Mouse (Mus musculus) heart, embryonic 16.5 days (tissue): ENCODE data around the gene Manba. TPM values are rescaled to one million over a fixed set of nuclear protein-coding genes. Genes with fewer than 3 reads are reported as not detected.
"Not testable (repeated sequence)": the region's sequence is repeated elsewhere in the genome, so short reads cannot be mapped to it uniquely, and the experiment has no call there.

Experiments
- ATAC-seq: fragments of 200-750 bp; cut with Nextera tagmentation; replicated peaks from 2 replicates; pipeline ENCODE4 v1.8.0; 2017; ENCODE audit warnings: moderate number of reproducible peaks; ENCODE audit not compliant: insufficient read depth, low FRiP score; ENCODE audit errors: extremely low read depth
- H3K27ac ChIP-seq: fragments of 300-500 bp; sonication (generic); 2 replicates; pipeline ENCODE4 v1.5.1; 2014; ENCODE audit warnings: mild to moderate bottlenecking, low read length, control low read depth, moderate library complexity
- H3K27me3 ChIP-seq: fragments of 300-500 bp; sonication (generic); 2 replicates; pipeline ENCODE4 v1.6.1; 2014; ENCODE audit warnings: low read length, mixed read lengths; ENCODE audit not compliant: control insufficient read depth, insufficient read depth
- H3K36me3 ChIP-seq: fragments of 300-500 bp; sonication (generic); 2 replicates; pipeline ENCODE4 v1.6.1; 2014; ENCODE audit not compliant: control insufficient read depth, insufficient read depth
- H3K4me1 ChIP-seq: fragments of 300-500 bp; sonication (generic); 2 replicates; pipeline ENCODE4 v1.6.1; 2014; ENCODE audit warnings: low read length, mixed read lengths; ENCODE audit not compliant: control insufficient read depth, insufficient read depth
- H3K4me2 ChIP-seq: fragments of 300-500 bp; sonication (generic); 2 replicates; pipeline ENCODE4 v1.6.1; 2014; ENCODE audit warnings: low read depth, mild to moderate bottlenecking, control low read depth, low read length
- H3K4me3 ChIP-seq: fragments of 300-500 bp; sonication (generic); 2 replicates; pipeline ENCODE4 v1.5.1; 2014; ENCODE audit warnings: mild to moderate bottlenecking, control low read depth, low read length
- H3K9ac ChIP-seq: fragments of 300-500 bp; sonication (generic); 2 replicates; pipeline ENCODE4 v1.6.1; 2014; ENCODE audit warnings: low read length, control low read depth
- H3K9me3 ChIP-seq: fragments of 300-500 bp; sonication (generic); replicated peaks from 2 replicates; pipeline ENCODE4 v1.6.1; 2016; ENCODE audit warnings: low read length; ENCODE audit not compliant: control insufficient read depth
- WGBS: fragments of 180-500 bp; shearing (Covaris S2); extraction: QIAGEN DNeasy Blood & Tissue Kit; methylation state at CpG from one replicate; pipeline ENCODE4 v1.1.7; 2014; 5-methylcytosine and 5-hydroxymethylcytosine counted together
- polyA plus RNA-seq: library from polyadenylated mRNA; unstranded; fragments of >200 nt; fragmentation: Nextera tagmentation; extraction: Ambion mirVana; gene quantifications from 2 replicates; pipeline ENCODE4 v1.2.1, GENCODE M21; 2015

The Manba gene
- polyA plus RNA-seq, 1 experiment from 2014 or later, result 37.0 TPM

DNA sequence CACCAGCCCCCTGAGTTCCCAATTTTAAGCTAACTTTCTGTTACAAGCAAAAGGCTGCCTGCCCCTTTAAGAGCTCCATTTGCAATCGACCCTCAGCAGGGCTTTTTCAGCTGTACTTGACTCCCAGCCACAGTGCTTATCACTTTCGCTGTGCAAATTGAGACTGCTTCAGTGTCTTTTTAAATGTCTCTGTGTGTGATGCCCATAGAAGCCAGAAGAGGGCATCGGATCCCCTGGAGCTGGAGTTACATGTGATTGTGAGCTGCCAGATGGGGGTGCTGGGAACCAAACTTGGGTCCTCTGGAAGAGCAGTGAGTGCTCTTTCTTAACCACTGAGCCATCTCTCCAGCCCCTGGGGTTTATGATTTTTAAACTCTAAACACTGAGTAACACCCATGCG is 12.5 kb downstream of the Manba start:
- not testable (repeated sequence) for H3K9ac ChIP-seq, H3K36me3 ChIP-seq, ATAC-seq, H3K27ac ChIP-seq, H3K27me3 ChIP-seq, H3K4me2 ChIP-seq, H3K9me3 ChIP-seq, H3K4me3 ChIP-seq
- peaks cover 10% of the 10 kb centered on the region for H3K4me1 ChIP-seq
- 91% methylated on average over 4 of the region's 4 CpGs for WGBS

DNA sequence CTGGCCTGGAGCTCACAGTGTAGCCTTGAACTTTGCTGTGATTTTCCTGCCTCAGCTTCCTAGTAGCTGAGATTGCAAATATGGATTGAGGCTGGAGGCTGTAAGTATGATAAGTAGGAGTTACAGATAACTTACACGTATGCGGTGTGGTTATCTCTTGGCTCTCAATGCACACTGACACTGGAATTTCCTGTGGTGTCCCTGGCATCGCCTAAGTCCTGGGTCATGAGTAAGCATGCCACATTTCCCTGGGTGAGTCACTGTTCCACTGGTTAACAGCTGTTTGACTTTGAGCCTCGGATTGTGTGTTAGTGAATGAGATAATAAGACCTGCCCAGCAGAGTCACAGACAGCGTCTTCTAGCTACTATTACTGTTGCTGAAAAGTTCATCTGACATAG is 13.5 kb downstream of the Manba start:
- no peak overlapping the region for H3K27ac ChIP-seq
- no peaks in the 10 kb centered on the region for H3K27me3 ChIP-seq
- H3K9me3 ChIP-seq, result 0 out of 2 replicates have a peak, but pooled peaks cover 3% of the 10 kb centered on the region
- WGBS, result 30% methylated on average over 5 of the region's 5 CpGs
- no peak for ATAC-seq
- H3K36me3 ChIP-seq, result peaks cover 3% of the 10 kb centered on the region; the same call in 1 of the 2 replicates
- H3K9ac ChIP-seq, result no peak overlapping the region
- no peak overlapping the region for H3K4me2 ChIP-seq
- H3K4me1 ChIP-seq, result peaks cover 16% of the 10 kb centered on the region
- no peak overlapping the region for H3K4me3 ChIP-seq

DNA sequence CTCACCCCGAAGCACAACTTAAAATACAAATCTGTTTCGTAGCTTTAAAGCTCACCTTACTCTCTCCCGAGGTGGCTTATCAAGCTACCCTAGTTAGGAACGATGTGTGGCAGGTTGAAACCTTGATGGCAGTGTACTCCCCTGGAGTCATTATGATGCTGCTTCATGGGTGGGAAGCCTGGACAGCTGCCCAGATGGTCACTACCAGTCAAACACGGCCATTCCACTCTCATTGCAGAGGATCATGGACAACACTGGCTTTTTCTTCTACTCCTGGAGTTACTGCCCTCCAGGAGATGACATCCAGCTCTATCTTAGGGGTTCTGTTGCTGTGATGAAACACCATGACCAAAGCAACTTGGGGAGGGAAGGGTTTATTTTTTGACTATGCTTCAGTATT is 17.7 kb downstream of the Manba start:
- Histone ChIP-seq H3K4me2 (peak overlapping the region; percentile 36), H3K9me3 (0 out of 2 replicates have a peak, but pooled peaks cover under 1% of the 10 kb centered on the region), H3K4me1 (peaks cover 16% of the 10 kb centered on the region), H3K36me3 (peaks cover under 1% of the 10 kb centered on the region; the same call in 1 of the 2 replicates), H3K27ac (peak overlapping the region; percentile 73), H3K4me3 (no peak overlapping the region), H3K27me3 (no peaks in the 10 kb centered on the region), H3K9ac (no peak overlapping the region)
- 0 out of 2 replicates have a peak, but pooled peaks have one; percentile 10 for ATAC-seq
- 52% methylated on average over 5 of the region's 5 CpGs for WGBS

DNA sequence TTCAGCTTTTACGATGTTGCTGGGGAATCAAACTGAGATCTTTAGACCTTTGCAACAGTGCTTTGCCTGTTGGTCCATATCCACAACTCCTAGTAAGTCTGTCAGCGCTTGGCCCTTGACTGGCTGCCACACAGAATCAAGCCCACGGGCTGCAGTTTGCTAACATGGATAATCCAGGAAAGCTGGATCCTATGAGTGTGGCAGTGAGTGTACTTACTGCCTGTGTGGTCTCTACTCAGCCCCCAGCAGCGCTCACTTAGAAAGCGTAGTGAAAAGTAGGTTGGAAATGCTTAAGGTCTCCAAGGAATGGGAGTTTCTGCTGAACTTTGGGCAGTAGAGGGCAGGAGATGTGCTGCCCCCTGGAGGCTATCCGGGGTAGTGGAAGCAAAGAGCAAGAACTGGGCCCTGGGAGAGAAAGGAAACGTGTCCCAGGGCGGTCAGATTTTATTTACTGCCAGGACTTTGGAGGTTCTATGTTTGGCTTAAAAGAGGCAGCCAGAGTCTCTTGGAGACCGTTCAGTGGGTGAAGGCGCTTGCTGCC is 20.0 kb downstream of the Manba start:
- no peak overlapping the region for H3K4me3 ChIP-seq
- no peak overlapping the region for H3K4me2 ChIP-seq
- H3K9ac ChIP-seq, result no peak overlapping the region
- no peak overlapping the region for H3K27ac ChIP-seq
- H3K36me3 ChIP-seq, result no peaks in the 10 kb centered on the region
- ATAC-seq, result no peak
- no peaks in the 10 kb centered on the region for H3K9me3 ChIP-seq
- peaks cover 16% of the 10 kb centered on the region for H3K4me1 ChIP-seq
- H3K27me3 ChIP-seq, result no peaks in the 10 kb centered on the region
- WGBS, result 64% methylated on average over 10 of the region's 10 CpGs

DNA sequence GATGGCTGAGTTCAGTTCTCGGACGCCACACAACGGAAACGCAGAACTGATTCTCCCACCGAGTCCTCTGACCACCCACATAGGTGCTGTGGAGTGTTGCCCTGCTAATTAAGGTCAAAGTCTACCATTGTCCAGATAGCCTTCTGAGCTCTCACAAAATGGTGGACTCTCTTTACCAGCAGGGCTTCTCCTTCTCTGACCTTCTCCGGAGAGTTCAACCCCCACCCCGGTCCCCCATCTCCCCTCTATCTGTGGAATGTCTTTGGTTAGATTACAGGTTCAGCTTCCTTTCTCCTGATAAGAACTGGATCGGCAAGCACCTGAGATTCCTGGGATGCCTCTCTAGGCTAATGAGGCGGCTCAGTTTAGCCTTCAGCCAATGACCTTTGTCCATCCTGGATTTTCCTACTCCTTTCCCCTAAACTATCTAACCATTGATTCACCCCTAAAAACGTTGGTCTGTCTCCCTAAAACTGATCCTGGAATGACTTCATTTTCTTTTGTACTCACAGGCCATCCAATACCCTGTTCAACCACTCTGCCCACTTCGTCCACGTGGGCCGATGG is 20.6 kb downstream of the Manba start:
- WGBS, result 77% methylated on average over 13 of the region's 13 CpGs

DNA sequence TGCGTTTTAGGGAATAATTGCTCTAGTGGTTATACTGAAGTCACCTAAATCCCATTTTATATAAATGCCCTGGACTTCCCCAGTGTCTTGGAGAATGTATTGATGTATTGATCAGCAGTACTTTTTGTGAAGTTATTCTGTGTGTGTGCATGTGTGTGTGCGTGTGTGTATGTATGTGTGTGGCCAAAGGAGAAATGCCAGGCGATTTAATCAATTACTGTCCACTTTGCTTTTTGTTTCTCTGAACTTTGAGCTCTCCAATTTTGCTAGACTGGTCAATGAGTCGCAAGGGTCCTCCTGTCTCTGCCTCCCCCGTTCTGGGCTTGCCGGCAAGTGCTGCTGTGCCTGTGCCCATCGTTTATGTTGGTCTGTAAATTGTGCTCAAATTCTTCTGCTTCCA is 22.1 kb downstream of the Manba start:
- WGBS, result 91% methylated on average over 7 of the region's 7 CpGs
- no peaks in the 10 kb centered on the region for H3K9me3 ChIP-seq

More for the DNA sequence above, 20.6 kb downstream of the Manba start:
- peaks cover 16% of the 10 kb centered on the region for H3K4me1 ChIP-seq
- H3K36me3 ChIP-seq, result no peaks in the 10 kb centered on the region
- no peak overlapping the region for H3K9ac ChIP-seq
- ATAC-seq, result no peak
- H3K4me3 ChIP-seq, result no peak overlapping the region
- H3K9me3 ChIP-seq, result no peaks in the 10 kb centered on the region
- no peaks in the 10 kb centered on the region for H3K27me3 ChIP-seq
- no peak overlapping the region for H3K4me2 ChIP-seq
- no peak overlapping the region for H3K27ac ChIP-seq

DNA sequence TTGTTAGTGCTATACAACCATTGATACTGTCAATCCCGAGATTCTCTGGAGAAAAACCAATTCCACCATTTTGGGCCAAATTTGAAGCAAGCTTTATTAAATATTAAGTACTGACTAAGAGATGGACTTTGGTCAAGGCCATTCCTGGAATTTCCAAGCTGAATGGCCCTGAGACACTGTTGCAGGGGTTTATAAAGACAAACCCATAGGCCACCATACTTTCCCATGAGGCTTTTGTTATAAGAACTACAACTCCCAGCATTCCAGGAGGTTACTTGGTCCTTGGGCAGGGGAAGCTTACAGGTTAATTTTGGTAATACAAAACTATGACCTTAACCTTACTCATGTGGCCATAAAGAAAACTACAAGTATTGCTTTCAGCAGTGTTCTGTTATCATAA is 22.8 kb downstream of the Manba start:
- WGBS, result 85% methylated on average over 1 of the region's 1 CpGs
- no peak overlapping the region for H3K4me3 ChIP-seq
- no peak overlapping the region for H3K9ac ChIP-seq
- no peak overlapping the region for H3K27ac ChIP-seq
- H3K36me3 ChIP-seq, result no peaks in the 10 kb centered on the region
- no peaks in the 10 kb centered on the region for H3K27me3 ChIP-seq
- no peak overlapping the region for H3K4me2 ChIP-seq
- H3K9me3 ChIP-seq, result no peaks in the 10 kb centered on the region
- no peak for ATAC-seq
- peaks cover 9% of the 10 kb centered on the region for H3K4me1 ChIP-seq

More for the DNA sequence above, 22.1 kb downstream of the Manba start:
- Histone ChIP-seq H3K9ac (no peak overlapping the region), H3K4me3 (no peak overlapping the region), H3K4me1 (peaks cover 14% of the 10 kb centered on the region), H3K4me2 (no peak overlapping the region), H3K27ac (no peak overlapping the region), H3K36me3 (no peaks in the 10 kb centered on the region), H3K27me3 (no peaks in the 10 kb centered on the region)
- no peak for ATAC-seq

DNA sequence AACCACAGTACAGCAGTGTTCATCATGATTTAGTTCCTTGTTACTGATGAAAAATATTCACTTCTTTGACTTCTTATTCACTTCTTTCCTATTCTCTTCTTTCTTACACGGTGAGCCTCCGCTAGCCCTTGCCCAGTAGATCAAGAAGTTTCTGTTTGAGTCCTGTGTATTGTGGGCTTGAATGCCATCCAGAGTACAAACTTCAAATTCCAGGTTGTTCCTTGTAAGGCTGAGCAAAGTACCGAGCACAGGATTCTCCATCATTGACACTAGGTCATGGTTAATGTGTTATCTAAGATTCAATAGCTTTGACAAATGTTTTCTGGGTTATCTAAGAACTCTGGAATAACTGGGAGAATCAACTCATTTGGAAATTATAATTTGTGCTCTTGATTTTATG is 25.0 kb downstream of the Manba start:
- ATAC-seq, result no peak
- 84% methylated on average over 3 of the region's 3 CpGs for WGBS
- Histone ChIP-seq H3K27ac (no peak overlapping the region), H3K4me3 (no peak overlapping the region), H3K9me3 (no peaks in the 10 kb centered on the region), H3K9ac (no peak overlapping the region), H3K4me2 (no peak overlapping the region), H3K27me3 (no peaks in the 10 kb centered on the region), H3K4me1 (peaks cover 16% of the 10 kb centered on the region; the same call in 1 of the 2 replicates), H3K36me3 (no peaks in the 10 kb centered on the region)

DNA sequence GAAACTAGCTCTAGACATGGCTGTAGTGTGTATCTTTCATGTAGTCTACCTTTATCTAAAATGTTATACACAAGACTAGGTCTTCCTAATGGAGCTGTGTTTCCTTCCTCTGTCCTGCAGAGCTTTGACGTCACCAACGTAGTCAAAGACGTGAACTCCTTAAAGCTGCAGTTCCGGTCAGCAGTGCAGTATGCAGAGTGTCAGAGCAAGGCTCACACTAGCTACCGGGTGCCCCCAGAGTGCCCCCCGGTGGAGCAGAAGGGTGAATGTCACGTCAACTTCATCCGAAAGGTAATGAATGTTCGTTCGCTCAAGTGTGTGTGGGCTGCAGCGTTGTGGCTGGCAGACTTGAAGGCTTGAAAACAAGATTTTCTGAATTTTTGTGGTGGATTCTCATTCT is 26.3 kb downstream of the Manba start:
- Histone ChIP-seq H3K4me1 (peaks cover 26% of the 10 kb centered on the region), H3K27ac (no peak overlapping the region), H3K27me3 (no peaks in the 10 kb centered on the region), H3K9me3 (no peaks in the 10 kb centered on the region), H3K36me3 (no peaks in the 10 kb centered on the region), H3K4me2 (no peak overlapping the region), H3K4me3 (no peak overlapping the region), H3K9ac (no peak overlapping the region)
- WGBS, result 31% methylated on average over 11 of the region's 11 CpGs
- ATAC-seq, result peak; percentile 38; the same call in 1 of the 2 replicates
